Mouse (Mus musculus): ENCODE data around the gene Aak1. TPM values are rescaled to one million over a fixed set of nuclear protein-coding genes. Genes with fewer than 3 reads are reported as not detected.
"Not testable (repeated sequence)": the region's sequence is repeated elsewhere in the genome, so short reads cannot be mapped to it uniquely, and the experiment has no call there.

The Aak1 gene
- total RNA-seq, 2 experiments from 2014 or later = 26.9 to 29.6 TPM

DNA sequence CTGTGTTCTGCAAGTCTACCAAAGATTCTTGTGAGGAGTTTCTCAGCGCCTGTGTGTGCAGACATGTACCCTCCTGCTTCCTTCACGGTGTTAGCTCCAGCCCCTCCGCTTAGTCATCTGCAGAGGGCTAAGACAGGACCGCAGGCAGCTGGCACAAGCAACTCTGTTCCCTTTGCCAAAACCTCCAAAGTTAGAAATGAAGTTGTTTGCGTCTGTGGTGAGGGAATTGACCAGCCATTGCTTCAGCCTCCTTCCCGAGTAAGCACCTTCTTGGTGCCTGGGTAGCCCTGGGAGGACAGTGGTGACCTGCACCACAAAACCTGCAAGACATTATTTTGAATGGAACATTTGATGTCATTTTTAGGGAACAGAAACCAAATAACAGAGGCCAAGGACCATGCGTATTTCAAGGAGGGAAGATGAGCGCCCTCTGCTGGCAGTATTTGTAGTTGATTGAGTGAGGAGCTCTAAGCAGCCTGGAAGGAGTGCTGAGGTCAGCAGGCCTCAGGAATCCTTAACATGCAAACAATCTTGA, 153.3 kb downstream of the Aak1 start:
- intact Hi-C loops (cut with DNase I) = no loop called here

DNA sequence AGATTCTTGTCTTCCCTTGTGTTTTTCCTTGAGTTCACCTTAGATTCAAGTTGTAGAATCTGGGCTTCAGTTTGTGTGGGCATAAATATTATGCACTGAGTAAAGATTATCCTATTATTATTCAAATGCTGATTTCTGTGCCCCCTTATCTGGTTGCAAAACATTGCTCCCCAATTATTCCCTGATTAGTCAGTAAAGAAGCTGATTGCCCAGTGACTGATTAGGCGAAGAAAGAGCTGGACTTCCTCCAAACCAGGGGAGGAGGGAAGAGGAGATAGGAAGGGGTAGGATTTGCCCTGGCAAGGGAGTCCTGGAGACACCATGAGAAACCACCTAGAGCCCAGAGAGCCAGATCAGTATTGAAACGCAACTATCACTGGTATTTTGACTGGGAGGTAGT, 154.8 kb downstream of the Aak1 start:
- DNase-seq = no peak
- intact Hi-C loops (cut with DNase I) = no loop called here

More for the DNA sequence above, 153.3 kb downstream of the Aak1 start:
- peak; percentile 69 to 82 for DNase-seq

DNA sequence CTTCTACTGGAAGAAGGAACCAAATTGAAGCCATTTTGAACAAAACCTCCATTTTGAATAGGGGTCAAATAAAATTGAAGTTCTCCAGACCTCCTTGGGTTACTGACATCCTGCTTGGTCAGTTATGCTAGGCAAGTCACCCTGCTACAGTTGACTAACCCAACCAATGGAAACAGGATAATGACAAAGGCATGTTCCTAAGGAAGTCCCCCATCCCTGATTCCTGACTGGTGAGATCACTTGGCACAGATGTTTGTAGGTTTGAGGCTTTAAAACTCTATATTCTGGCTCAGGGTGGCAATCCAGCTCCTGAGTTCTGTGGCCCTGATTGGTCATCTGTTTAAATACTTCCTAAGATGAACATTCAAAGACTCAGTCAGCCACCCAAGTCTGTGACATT, 156.3 kb downstream of the Aak1 start:
- DNase-seq = no peak
- intact Hi-C loops (cut with DNase I) = no loop called here

DNA sequence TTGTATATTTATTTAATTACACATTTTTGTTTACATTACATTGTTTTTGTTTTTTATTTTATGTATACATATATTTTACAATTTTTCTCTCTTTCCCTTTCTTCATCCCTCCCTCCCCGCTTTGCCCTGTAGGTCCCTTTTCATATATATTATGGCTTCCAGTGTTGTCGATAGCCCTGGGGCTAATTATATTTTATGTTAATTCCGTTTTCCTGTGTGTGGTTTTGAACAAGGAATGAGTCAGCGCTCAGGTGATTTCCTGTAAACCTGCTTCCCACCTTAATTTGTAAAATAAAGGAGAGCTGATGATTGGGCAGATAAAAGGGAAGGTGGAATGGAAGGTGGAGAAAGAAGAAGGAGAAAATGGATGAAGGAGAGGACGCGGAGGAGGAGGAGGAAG, 159.6 kb downstream of the Aak1 start, which contains the start of gene Nfu1:
Nfu1 (plus strand) TSS at position 350 of the 400 bp plus-strand sequence.
- no peak for DNase-seq
- intact Hi-C loops (cut with DNase I) = no loop called here

DNA sequence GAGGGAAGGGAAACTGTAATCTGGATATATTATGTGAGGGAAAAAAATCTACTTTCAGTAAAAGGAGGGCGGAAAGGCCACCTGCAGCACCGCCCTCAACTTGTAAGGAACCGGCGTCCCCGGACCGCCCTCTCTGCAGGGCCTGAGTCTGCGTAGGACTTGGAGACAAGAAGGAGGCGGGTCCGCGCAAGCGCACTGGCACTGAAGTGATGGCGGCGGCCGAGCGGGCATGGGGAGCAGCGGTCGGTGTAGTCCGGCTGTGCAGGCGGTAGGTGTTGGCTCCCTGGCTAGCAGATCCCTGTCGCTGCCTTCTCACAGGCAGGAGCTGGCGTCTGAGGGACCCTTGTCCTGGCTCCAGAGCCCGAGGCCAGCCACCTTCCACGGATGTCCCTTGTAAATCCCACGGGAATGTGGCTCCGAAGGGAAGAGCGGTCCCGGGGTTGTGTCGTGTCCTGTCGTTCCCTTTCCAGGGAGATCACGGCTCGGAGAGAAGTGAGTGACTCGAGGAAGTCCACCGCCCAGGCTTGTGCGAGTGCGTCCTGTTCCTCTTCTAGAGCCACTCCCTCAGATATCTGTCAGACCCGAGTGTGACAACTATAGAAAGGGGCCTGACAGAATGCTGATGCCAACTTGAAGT, 160.5 kb downstream of the Aak1 start:
- intact Hi-C loops (cut with DNase I) = no loop called here

DNA sequence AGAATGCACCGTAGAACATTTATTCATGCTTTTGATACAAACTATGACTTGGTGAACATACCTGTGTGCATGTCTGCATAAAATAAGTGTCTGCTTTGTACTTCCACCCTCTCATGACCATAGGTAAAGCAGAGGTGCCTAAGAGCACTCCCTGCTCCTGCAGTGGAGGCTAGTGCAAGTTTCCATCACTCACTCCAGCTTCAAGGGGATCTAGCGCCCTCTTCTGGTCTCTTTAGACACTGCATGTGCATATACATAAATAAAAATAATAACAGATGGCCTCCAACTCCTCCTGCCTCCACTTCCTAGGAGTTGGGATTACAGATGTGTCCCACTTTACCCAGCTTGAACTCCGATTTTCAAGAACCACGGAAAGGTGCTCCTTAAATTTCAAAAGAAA, 167.6 kb downstream of the Aak1 start:
- no peak for DNase-seq

More for the DNA sequence above, 160.5 kb downstream of the Aak1 start:
- DNase-seq = peak; percentile 90 to 94

DNA sequence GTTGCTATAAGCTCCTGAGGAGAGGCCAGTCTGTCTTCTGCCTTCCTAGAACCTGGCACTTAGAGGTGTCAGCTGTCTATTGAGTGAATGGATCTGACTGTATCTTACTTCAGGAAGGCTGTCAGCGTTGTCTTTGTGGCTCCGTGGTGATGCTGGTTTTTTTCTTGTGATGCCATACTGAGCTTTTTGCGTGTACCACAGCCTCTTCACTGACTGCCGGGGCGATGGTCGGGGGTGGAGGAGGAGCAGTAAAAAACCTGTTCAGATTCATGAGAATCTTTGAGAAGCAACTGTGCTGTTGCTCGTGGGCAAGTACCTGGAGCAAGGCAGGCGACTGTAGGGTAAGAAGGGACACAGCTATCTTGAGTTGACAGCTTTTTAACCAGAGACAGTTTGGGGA, 169.6 kb downstream of the Aak1 start:
- no peak for DNase-seq
- intact Hi-C loops (cut with DNase I) = no loop called here

More for the DNA sequence above, 167.6 kb downstream of the Aak1 start:
- intact Hi-C loops (cut with DNase I) = no loop called here

DNA sequence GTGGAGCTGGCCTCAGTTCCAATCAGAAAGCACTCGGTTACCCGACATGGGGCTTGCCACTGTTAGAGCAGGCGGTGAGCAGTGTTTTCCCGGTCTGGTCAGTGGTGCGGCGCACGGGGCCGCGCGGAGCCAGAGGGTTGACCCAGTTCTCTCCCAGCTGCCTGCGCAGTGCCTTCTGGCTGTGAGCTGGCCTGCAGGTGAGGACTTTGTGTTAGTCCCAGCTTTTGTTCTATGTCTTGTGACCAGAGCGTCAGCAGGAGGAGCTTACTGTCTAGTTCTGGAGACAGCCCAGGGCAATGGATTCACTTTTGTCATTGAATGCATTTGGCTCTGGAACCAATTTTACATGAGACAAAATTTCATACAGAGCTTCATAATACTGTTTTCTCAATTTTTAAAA, 172.5 kb downstream of the Aak1 start:
- no peak for DNase-seq
- intact Hi-C loops (cut with DNase I) = no loop called here

DNA sequence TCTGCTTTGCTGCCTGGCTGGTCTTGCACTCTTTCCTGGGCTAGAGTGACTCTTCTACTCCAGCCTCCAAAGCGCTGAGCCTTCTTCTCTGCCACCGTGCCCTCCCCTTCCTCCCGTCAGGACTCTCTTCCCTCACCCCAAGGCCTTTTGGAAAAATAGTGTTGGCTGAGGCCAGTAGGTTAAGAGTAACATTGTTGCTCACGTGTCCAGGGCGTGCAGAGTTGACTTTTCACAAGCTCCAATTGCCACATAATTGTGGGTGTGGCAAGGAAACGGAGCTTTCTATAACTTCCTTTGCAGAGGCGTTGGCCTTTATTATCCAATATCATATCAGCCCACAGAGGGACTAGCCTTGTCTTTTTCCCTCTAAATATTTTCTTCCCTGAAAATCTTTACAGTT, 177.7 kb downstream of the Aak1 start:
- DNase-seq = no peak
- intact Hi-C loops (cut with DNase I) = no loop called here

DNA sequence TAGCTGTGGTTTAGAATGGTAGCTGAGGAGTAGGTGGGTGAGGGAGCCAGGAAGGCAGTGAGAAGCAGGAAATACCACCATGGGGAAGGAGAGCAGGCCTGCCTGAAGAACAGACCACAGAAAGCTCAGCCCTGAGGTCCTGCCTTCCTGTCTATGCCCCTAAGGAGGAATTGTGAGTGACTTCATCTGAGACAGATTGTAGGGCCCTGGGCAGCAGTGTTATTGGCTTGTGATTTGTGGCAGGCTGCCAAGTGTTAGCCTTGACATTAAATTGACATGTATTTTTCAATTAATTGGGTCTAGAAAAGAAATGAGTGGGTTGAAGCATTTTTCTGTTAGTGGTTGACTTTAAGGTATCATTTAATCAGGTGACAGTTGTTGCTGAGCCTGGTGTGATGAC, 179.6 kb downstream of the Aak1 start:
- DNase-seq = no peak
- intact Hi-C loops (cut with DNase I) = loop anchor here (1.0 kb wide), 1 partner anchor 19 kb away; no protein-coding TSS in a partner anchor

DNA sequence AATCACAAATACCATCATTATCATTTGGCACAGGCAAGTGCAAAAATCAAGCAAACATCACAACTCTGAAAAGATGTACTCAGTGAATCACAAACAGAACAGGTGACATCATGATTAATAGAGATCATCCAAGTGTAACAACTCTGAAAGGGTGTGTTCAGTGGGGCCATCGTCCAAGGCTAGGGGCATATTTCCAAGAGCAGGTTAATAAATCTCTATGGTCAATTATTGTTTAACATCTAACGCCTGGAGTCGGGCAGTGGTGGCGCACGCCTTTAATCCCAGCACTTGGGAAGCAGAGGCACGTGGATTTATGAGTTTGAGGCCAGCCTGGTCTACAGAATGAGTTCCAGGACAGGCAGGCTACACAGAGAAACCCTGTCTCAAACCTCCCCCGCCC, 182.0 kb downstream of the Aak1 start:
- DNase-seq; intact Hi-C loops (cut with DNase I): not testable (repeated sequence)

DNA sequence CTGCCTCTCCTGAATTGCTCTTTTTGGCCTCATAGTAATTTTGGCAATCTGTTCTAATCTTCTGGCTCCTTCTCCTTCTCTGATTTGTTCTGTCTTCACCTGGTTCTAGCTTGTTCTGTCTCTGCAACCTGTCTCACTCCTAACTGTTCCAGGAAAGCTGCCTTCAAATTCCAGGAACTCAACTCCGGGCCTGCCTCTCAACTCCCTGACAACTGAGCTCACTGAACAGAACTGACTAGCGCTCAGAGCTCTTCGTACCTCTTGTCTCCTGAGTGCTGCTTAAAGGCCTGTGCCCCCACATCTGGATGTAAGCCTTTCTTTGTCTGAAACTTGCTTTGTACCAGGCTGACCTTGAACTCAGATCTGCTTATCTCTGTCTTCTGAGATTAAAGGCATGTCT, 183.1 kb downstream of the Aak1 start:
- DNase-seq = no peak
- intact Hi-C loops (cut with DNase I) = no loop called here

DNA sequence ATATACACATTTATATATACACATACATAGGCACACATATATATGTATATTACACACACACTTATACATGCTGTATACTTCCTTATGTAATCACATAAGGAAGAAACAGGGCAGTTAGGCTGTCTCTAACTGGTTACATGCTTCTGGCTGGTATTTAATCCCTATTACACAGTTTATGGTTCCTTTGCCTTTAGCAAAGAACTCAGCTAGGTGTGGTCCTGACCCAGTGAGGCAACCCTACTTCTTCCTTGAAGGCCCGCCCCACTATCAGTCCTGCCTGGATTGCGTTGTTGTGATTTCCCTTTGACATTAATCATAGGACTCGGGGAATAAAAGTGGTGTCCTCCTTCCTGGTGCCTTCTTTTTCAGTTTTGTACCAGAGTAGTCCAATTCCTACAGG, 185.1 kb downstream of the Aak1 start:
- DNase-seq = no peak
- intact Hi-C loops (cut with DNase I) = no loop called here

DNA sequence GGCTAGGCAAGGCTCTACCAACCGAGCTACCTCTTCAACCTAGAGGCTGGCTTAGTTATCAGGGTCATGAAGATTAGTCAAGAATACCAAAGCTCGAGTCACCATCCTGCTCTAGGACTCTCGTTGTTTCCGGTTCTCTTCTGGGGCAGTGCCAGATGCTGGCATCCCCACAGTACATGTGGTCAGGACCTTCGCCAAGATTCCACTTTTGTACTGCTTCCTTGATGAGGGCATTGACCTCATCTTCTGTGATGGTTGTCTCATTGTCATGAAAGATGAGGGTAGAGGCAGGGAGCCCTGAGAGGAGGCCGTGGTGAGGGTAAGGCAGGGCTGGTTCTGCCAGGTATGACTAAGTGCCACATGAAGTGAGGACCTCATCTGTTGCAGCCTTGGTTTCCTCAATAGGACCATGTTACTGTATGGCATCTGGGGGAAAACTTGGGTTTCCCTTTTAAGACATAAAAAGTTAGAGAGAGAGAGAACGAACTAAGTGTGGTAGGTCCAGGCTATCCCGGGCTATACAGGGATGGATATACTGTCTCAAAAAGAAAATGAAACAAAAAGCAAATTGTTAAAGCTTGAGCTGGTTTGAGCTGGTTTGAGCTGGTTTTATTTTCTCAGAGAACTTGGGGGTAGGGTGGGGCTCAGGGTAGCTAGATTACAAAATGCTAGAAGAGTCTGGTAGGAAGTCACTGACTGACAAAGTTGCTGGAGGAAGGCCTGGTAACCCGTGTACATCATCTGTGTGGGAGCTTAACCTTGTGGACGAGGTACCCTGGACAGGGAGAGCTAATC, 188.7 kb downstream of the Aak1 start:
- DNase-seq = no peak
- intact Hi-C loops (cut with DNase I) = no loop called here

DNA sequence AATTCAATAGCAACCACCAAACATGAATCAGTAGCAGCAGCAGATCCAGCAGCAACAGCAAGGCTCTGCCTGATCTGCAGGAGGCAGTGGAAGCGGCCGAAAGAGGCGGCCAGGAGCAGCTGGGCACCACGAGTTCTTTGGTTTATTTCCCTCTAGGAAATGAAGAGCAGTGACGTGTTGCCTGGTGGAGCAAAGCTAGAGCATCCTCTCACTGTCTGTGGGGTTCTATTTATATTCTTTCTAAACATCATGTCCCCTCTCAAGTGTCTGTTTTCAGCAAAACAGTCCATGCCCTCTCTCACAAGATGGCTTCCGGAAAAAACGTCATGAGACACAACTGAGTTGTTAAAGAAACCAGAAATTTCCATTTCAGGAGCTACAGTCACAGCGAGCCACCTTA, 189.8 kb downstream of the Aak1 start:
- no peak for DNase-seq
- intact Hi-C loops (cut with DNase I) = no loop called here

DNA sequence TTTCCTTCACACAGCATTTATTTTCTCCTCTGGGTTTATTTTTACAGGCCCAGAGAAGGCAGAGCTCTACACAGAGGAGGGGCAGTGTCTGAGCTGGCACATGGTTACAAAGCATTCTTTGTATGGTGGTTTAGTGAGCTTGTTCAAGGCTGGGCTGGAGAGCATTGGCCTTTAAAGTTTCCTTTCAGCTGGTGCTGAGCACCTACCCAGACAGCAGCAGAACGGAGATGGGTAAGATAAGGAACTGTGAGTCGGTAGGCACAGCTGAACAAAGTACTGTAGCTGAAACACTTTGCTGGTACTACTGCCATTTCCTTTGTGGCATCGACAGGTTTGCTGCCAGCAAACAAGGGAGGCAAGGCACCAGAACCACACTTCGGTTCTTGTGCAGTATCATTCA, 191.7 kb downstream of the Aak1 start:
- intact Hi-C loops (cut with DNase I) = no loop called here
- no peak for DNase-seq

DNA sequence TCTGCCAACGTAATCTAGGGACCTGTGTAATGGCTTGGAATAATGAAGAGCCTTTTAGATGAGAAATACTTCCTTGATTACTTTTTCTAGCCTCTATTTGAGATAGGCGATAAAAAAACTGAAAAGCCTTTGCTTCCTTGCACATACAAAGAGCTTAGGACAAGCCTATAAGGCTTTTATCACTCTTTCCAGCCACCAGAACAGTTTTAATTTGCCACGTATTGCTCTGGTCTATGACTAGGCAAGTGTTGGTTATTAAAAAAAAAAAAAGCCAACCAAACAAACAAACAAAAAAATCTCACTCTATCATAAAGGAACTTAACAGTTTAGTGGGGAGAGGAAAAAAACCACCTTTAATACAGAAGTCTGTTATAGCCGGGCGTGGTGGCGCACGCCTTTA, 192.1 kb downstream of the Aak1 start:
- intact Hi-C loops (cut with DNase I) = no loop called here
- no peak for DNase-seq

DNA sequence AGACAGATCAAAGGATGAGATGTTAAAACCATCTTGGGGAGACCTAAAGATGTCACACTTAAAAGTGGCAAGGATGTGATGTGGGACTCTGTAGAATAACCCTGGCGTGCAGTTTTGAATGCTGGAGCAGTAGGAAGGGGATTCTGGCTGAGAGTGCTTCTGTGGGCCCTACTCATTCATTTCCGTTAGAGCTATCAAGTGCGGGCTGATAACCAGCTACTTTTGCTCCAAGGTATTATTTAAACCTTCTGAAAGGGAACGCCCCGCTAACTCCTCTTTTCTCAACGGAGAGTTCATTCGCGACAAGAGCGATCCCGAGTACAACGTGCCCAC, 192.7 kb downstream of the Aak1 start:
- DNase-seq = no peak
- intact Hi-C loops (cut with DNase I) = no loop called here

DNA sequence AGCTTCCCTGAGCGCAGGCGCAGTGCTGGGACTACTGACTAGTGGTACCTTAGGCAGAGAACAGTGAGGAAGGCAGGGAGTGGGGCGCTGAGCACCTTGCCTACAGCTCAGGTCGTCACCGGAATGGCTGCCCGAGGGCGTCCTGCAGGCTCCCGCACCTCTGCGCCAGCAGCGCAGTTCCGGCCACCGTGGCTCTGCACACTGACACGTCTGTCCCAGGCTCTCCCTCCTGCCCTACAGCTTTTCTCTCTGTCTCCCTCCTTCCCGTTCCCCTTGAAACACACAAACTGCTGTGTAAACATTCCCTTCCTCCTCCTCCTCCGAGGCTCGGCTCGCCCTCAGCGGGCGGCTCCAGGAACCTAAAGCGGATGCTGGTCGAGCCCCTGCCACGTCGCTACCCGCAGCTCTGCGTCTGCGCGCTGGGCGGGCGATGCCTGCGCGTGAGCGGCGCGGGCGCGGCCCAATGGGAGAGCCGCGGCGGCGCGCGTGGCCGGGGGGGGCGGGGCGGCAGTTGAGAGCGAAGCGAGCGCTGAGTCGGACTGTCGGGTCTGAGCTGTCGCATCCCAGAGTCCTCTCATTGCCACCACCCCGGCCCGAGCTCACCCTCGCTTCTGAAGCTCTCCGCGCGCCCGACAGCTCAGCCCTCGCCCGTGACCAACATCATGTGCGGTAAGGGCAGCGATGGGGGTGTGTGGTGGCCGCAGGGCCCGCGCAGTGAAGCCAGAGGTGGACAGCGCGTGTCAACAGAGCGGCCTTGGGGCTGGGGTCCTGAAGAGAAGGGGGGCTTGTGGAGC, 193.2 kb downstream of the Aak1 start, which contains the start of gene Gfpt1:
Gfpt1 (plus strand) TSS at position 510 of the 794 bp plus-strand sequence.
- intact Hi-C loops (cut with DNase I) = no loop called here
- DNase-seq = peak; percentile 89 to 95

DNA sequence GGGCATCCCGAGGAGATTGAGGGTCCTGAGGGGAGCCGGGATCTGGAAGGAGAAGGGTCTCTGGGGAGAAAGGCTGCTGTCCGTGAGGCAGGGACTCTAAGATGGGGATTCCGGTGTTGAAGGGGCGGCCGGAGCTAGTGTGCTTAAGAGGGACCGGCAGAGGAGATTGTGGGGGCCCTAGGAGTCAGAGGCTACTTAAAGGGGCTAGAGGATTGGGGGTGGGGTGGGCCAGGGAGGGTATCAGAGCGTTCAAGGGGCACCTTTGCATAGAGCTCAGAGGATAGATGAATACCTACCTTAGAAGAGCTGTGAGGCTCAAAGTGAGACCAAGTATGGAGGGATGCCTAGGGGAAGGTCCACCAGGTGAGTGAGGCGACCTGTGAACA, 193.8 kb downstream of the Aak1 start:
- DNase-seq = no peak
- intact Hi-C loops (cut with DNase I) = no loop called here

DNA sequence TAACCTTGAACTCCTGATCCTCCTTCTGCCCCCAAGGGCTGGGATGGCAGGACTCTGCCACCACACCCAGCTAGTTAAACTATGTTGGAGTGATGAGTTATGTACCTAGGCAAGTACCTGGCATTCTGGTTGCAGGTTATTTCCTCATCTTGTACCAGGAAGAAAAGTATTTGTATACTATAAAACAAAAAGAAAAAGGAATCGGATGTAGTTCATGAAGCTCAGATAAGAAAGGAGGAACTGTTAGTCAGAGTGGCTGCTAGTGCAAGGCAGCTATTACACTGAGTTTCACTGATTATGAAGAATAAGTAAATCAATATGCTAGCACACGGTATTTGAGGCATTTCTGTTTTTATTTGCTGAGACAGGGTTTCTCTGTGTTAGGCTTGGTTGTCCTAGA, 195.6 kb downstream of the Aak1 start:
- intact Hi-C loops (cut with DNase I) = no loop called here
- no peak for DNase-seq
